Mouse (Mus musculus): ENCODE results near the gene Dexi. TPM values are rescaled to one million over a fixed set of nuclear protein-coding genes. Genes with fewer than 3 reads are reported as not detected.

Dexi gene
- polyA plus RNA-seq, 1 experiment, result 40.0 TPM

DNA sequence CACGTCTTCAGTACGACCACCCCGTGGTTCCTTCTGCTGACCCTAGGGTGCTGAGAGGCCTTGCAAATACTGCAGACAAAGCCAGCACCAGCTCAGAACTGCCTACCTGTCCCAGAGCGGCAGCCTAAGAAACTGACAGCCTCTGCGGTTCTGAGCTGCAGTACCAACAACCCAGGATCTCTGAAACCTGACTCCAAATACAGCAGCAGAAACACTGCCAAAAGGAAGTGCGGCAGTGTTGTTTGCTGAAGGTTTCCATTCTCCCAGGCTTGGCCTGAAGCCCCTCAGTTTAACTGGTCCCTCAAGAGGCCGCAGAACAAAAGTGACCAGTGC lies 1.3 kb downstream of the Dexi start:
- no peak for TF ChIP-seq POLR2A (IDR thresholded peaks at IDR 0.05; ENCODE audit: low read depth, low read length)
- no peak for TF ChIP-seq CTCF (conservative IDR thresholded peaks at IDR 0.05; ENCODE audit: insufficient read depth, insufficient read length, low read depth, low read length)
- H3K36me3 ChIP-seq (ENCODE audit: control insufficient read depth, insufficient read depth, low read length), result no peaks in the 10 kb centered on the region
- peaks cover 12% of the 10 kb centered on the region; the same call in 1 of the 2 replicates for H3K4me1 ChIP-seq (ENCODE audit: control insufficient read depth, insufficient read depth, low read length)
- H3K4me3 ChIP-seq (ENCODE audit: insufficient read depth, low read depth, low read length), result peak overlapping the region; percentile 36
- 0 out of 2 replicates have a peak overlapping the region, but pooled peaks have one; percentile 11 for H3K27ac ChIP-seq (ENCODE audit: insufficient read depth, low read depth, low read length)
- whole genome bisulfite sequencing, result 14% methylated on average over 7 of the region's 7 CpGs
- peak; percentile 33 for DNase-seq
- H3K27me3 ChIP-seq (replicated peaks; ENCODE audit: control insufficient read depth, insufficient read depth, low read length), result no peaks in the 10 kb centered on the region

DNA sequence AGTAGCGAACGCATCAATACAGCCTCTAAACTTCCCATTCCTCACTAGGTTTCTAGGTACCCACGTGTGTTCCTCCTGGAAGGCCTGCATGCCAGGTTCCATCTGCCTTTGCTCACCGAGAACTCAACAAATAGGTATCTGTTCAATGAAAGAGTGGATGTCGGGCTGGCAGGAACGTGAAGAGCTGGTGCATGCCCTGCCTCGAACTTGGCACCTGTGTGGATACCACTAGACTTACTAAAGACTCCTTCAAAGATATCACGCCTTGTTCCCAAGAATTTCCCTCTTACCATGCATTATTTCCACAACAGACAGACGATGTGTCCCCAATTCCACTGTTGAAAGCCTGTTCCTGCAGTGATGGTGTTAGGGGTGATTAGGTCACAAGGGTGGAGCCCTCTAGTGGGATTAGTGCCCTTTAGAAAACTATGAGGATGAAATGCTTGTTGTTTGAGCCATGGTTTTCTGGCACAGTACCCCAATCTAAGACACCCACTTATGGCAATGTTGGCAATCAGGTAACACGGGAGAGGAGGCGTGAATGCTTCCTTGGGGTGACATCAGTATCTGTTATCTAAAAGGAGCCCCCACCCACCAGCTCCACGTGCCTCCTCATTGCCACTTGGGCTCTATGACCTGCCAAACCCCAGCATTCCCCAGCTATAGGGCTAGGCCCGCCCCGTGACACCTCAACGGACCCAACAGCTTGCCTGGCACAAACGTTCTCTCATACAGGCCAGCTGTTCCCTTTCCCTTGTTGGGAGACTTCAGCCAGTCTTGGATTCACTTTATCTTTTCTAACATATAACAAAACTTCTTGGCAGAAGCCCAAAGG lies 1.9 kb downstream of the Dexi start:
- Histone ChIP-seq H3K4me3 (ENCODE audit: insufficient read depth, low read depth, low read length) (peak overlapping the region; percentile 36), H3K36me3 (ENCODE audit: control insufficient read depth, insufficient read depth, low read length) (no peaks in the 10 kb centered on the region), H3K27ac (ENCODE audit: insufficient read depth, low read depth, low read length) (0 out of 2 replicates have a peak overlapping the region, but pooled peaks have one; percentile 11), H3K4me1 (ENCODE audit: control insufficient read depth, insufficient read depth, low read length) (peaks cover 8% of the 10 kb centered on the region; the same call in 1 of the 2 replicates), H3K27me3 (replicated peaks; ENCODE audit: control insufficient read depth, insufficient read depth, low read length) (no peaks in the 10 kb centered on the region)
- no peak for TF ChIP-seq CTCF (conservative IDR thresholded peaks at IDR 0.05; ENCODE audit: insufficient read depth, insufficient read length, low read depth, low read length)
- no peak for TF ChIP-seq POLR2A (IDR thresholded peaks at IDR 0.05; ENCODE audit: low read depth, low read length)
- no peak for DNase-seq
- whole genome bisulfite sequencing, result 72% methylated on average over 16 of the region's 16 CpGs

DNA sequence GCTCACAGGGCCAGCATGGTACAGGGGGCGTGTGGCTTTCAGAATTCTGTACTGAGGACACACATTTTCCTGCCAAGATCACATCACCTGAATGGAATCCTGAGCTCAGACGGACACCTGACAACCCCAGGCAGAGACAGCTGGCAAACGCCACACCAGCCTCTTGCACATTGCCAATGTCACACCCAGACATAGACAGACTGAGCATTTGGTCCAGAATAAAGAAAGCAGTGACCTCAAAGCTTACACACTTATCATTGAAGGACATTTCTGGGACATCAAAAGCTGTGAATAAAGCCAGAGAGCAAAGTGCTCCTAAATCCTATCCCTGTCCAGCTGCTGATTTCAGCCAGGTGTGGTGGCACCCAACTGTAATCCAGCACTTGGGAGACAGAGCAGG lies 5.9 kb downstream of the Dexi start:
- no peak overlapping the region for H3K4me3 ChIP-seq (ENCODE audit: insufficient read depth, low read depth, low read length)
- no peak for TF ChIP-seq CTCF (conservative IDR thresholded peaks at IDR 0.05; ENCODE audit: insufficient read depth, insufficient read length, low read depth, low read length)
- WGBS, result 71% methylated on average over 3 of the region's 3 CpGs
- H3K4me1 ChIP-seq (ENCODE audit: control insufficient read depth, insufficient read depth, low read length), result peaks cover 8% of the 10 kb centered on the region; the same call in 1 of the 2 replicates
- no peaks in the 10 kb centered on the region for H3K27me3 ChIP-seq (replicated peaks; ENCODE audit: control insufficient read depth, insufficient read depth, low read length)
- DNase-seq, result no peak
- no peaks in the 10 kb centered on the region for H3K36me3 ChIP-seq (ENCODE audit: control insufficient read depth, insufficient read depth, low read length)
- H3K27ac ChIP-seq (ENCODE audit: insufficient read depth, low read depth, low read length), result no peak overlapping the region

DNA sequence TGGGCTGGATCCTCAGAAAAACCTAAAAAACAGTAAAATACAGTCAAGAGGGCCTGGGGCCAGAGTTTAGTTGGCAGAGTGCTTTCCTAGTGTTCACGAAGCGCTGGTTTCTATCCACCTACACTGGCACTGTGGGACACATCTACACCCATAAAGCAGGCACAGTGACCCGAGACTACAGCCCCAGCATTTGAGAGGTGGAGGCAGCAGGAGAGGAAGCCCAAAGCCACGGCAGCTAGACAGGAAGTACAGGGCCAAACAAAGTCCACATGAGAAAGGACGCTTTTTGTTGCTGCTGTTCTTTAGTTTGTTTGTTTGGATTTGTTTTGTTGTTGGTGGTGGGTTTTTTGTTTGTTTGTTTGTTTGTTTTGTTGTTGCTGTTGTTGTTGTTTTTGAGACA lies 6.5 kb downstream of the Dexi start:
- no peak overlapping the region for H3K27ac ChIP-seq (ENCODE audit: insufficient read depth, low read depth, low read length)
- 67% methylated on average over 5 of the region's 5 CpGs for WGBS
- H3K4me1 ChIP-seq (ENCODE audit: control insufficient read depth, insufficient read depth, low read length), result 0 out of 2 replicates have a peak, but pooled peaks cover 5% of the 10 kb centered on the region
- TF ChIP-seq CTCF (conservative IDR thresholded peaks at IDR 0.05; ENCODE audit: insufficient read depth, insufficient read length, low read depth, low read length) (no peak), POLR2A (IDR thresholded peaks at IDR 0.05; ENCODE audit: low read depth, low read length) (no peak)
- no peaks in the 10 kb centered on the region for H3K27me3 ChIP-seq (replicated peaks; ENCODE audit: control insufficient read depth, insufficient read depth, low read length)
- no peak overlapping the region for H3K4me3 ChIP-seq (ENCODE audit: insufficient read depth, low read depth, low read length)
- DNase-seq, result no peak
- H3K36me3 ChIP-seq (ENCODE audit: control insufficient read depth, insufficient read depth, low read length), result no peaks in the 10 kb centered on the region

DNA sequence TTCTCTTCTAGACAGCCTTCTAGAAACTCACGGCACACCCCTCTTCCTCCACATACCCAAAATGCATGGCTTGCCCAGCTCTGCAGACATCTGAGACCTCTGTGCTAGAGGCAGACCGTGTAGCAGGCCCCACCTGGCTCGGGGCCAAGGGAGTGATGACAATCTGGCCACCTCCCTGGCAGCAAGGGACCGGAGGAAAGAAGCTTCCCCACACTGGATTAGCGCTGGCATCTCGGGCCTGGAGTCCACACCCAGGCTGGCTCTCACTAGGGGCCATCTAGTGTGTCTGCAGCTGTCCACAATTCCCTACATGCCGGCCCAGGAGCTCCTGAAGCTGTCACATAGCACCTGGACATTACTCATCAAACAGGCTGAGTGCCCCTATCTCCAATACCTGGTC lies 8.3 kb downstream of the Dexi start:
- Histone ChIP-seq H3K27ac (ENCODE audit: insufficient read depth, low read depth, low read length) (no peak overlapping the region), H3K4me1 (ENCODE audit: control insufficient read depth, insufficient read depth, low read length) (no peaks in the 10 kb centered on the region), H3K36me3 (ENCODE audit: control insufficient read depth, insufficient read depth, low read length) (no peaks in the 10 kb centered on the region), H3K4me3 (ENCODE audit: insufficient read depth, low read depth, low read length) (no peak overlapping the region), H3K27me3 (replicated peaks; ENCODE audit: control insufficient read depth, insufficient read depth, low read length) (no peaks in the 10 kb centered on the region)
- WGBS, result 71% methylated on average over 7 of the region's 7 CpGs
- no peak for DNase-seq
- TF ChIP-seq POLR2A (IDR thresholded peaks at IDR 0.05; ENCODE audit: low read depth, low read length), result no peak
- TF ChIP-seq CTCF (conservative IDR thresholded peaks at IDR 0.05; ENCODE audit: insufficient read depth, insufficient read length, low read depth, low read length), result no peak

DNA sequence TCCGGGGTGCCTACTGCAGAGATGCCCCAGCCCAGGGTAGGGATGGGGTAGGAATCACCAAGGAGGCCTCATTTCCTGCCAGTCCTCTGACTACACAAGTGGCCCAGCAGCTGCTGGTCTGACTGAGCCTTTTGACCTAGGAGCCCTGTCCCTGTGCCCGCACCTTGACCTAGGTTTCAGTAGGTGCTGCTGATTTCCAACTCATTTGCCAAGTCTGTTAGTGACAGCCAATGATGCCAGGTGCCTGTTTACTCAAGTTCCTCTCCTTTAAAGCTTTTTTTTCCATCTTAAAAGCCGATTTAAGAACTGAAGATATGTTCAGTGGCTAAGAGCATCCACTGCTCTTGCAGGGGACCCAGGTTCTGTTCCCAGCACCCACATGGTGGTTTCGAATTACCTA lies 9.1 kb downstream of the Dexi start:
- TF ChIP-seq POLR2A (IDR thresholded peaks at IDR 0.05; ENCODE audit: low read depth, low read length), result no peak
- no peak for TF ChIP-seq CTCF (conservative IDR thresholded peaks at IDR 0.05; ENCODE audit: insufficient read depth, insufficient read length, low read depth, low read length)

DNA sequence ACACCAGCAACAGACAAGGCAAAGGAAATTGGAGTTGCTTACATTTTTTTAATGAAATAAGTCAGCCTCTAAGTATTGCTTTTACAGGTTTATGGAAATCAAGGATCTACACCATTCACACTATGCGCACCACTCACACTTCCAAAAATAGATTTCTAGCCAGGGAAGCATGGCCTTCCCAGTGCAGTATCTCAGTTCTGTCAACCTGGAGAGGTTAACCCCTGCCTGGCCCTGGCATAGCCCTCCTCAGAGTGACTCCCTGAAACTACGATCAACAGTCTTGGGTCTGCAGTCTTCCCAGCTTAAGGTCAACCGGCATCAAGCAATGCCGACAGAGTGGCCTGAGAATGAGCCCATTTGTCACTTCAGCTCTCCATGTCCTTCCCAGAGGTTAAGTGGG lies 12.7 kb downstream of the Dexi start:
- Histone ChIP-seq H3K36me3 (ENCODE audit: control insufficient read depth, insufficient read depth, low read length) (no peaks in the 10 kb centered on the region), H3K4me1 (ENCODE audit: control insufficient read depth, insufficient read depth, low read length) (0 out of 2 replicates have a peak, but pooled peaks cover 5% of the 10 kb centered on the region), H3K27ac (ENCODE audit: insufficient read depth, low read depth, low read length) (no peak overlapping the region), H3K27me3 (replicated peaks; ENCODE audit: control insufficient read depth, insufficient read depth, low read length) (no peaks in the 10 kb centered on the region), H3K4me3 (ENCODE audit: insufficient read depth, low read depth, low read length) (no peak overlapping the region)
- WGBS, result 82% methylated on average over 4 of the region's 4 CpGs
- TF ChIP-seq POLR2A (IDR thresholded peaks at IDR 0.05; ENCODE audit: low read depth, low read length), result no peak
- TF ChIP-seq CTCF (conservative IDR thresholded peaks at IDR 0.05; ENCODE audit: insufficient read depth, insufficient read length, low read depth, low read length), result no peak
- no peak for DNase-seq

More for the DNA sequence above, 9.1 kb downstream of the Dexi start:
- 96% methylated on average over 4 of the region's 4 CpGs for WGBS
- no peaks in the 10 kb centered on the region for H3K36me3 ChIP-seq (ENCODE audit: control insufficient read depth, insufficient read depth, low read length)
- H3K27me3 ChIP-seq (replicated peaks; ENCODE audit: control insufficient read depth, insufficient read depth, low read length), result no peaks in the 10 kb centered on the region
- no peak overlapping the region for H3K4me3 ChIP-seq (ENCODE audit: insufficient read depth, low read depth, low read length)
- H3K4me1 ChIP-seq (ENCODE audit: control insufficient read depth, insufficient read depth, low read length), result no peaks in the 10 kb centered on the region
- no peak overlapping the region for H3K27ac ChIP-seq (ENCODE audit: insufficient read depth, low read depth, low read length)
- DNase-seq, result no peak

All from kidney, adult 2 months (tissue).